Mouse (Mus musculus) T-helper 2 cell (primary cell): ENCODE results near the gene Ryr1.
"Not testable (repeated sequence)": the region's sequence is repeated elsewhere in the genome, so short reads cannot be mapped to it uniquely, and the experiment has no call there.

Experiments used
- in situ Hi-C: fragments of 300-600 bp; cut with MboI, MseI; formaldehyde crosslinking; loops from one replicate; pipeline ENCODE4 v1.15.1; 2025; ENCODE audit warnings: high pct_unique_total_duplicates

The Ryr1 gene

DNA sequence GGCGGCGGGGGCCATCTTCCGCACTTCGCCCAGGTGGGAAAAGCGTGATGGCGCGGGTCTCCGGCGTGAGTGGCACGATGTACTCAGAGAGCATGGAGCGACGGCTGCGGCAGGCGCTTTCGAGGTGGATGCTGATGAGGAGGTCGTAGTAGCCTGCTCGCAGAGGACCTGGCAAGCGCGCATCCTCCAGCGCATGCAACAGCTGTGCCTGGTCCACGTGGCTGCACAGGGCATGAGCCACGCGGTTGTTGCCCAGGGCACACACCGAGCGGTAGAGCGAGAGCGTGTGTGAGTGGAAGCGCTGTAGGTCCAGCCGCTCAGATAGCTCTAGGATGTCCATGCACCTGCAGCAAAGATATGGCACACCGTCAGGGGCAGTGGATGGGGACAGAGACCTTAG lies 39.0 kb downstream of the Ryr1 start:
- in situ Hi-C loops = loop anchor here (5.0 to 25.0 kb wide), 2 partner anchors 34 to 974 kb away; no protein-coding TSS in a partner anchor

DNA sequence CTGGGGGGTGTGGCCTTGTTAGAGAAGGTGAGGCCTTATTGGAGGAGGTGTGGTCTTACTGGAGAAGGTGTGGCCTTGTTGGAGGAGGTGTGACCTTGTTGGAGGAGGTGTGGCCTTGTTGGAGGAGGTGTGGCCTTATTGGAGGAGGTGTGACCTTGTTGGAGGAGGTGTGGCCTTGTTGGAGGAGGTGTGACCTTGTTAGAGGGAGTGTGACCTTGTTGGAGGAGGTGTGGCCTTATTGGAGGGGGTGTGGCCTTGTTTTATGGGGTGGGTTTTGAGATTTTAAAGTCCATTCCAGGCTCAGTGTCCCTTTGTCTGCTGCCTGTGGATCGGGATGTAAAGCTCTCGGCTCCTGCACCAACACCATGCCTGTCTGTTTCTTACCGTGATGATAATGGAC lies 40.6 kb downstream of the Ryr1 start:
- in situ Hi-C loops = loop anchor here (25.0 kb wide), 1 partner anchor 972 kb away; no protein-coding TSS in a partner anchor

DNA sequence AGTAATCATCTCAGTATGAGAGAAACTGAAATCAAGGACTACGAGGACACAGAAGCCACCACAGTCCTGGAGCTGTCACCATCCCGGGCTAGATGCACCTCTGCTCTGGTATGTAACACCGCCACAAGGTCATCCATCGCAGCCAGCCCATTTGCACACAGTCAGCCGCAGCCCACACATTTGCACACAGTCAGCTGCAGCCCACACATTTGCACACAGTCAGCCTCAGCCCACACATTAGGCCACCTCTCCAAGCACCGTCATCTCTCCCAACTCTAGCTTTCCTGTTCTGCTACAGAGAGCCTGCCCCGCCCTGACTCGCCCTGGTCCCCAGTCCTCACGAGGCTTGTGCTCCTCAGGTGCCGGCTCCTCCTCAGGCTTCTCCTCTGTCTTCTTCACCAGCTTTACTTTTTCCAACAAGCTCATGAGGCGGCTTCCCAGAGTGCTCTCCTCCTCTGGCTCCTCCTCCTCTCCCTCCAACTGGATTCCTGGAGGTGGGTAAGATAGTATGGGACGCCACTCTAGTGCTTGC lies 45.5 kb downstream of the Ryr1 start:
- in situ Hi-C loops = loop anchor here (25.0 kb wide), 1 partner anchor 967 kb away; no protein-coding TSS in a partner anchor

GRCm38 (mm10) chr7:29076977-29077376 lies 48.0 kb downstream of the Ryr1 start:
- in situ Hi-C loops = loop anchor here (25.0 kb wide), 1 partner anchor 965 kb away; no protein-coding TSS in a partner anchor

DNA sequence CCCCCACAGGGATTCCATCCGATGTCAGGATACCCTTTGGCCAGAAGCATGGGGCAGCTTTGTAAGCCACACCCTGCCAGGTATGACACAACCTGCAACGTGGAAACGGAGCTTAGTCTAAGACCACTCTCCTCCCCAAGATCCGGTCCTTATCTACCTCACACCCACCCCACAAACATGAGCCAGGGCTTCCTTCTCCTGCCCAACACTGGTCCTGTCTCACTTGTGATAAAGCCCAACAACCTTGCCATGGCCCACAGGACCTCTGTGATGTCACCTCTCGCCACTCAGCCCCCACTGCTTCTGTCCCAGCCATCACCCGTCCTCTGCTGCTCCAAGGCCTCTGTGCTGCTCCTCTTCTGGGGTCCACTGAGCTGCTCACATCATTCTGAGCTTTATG lies 49.8 kb downstream of the Ryr1 start:
- in situ Hi-C loops = loop anchor here (25.0 kb wide), 1 partner anchor 963 kb away; no protein-coding TSS in a partner anchor

DNA sequence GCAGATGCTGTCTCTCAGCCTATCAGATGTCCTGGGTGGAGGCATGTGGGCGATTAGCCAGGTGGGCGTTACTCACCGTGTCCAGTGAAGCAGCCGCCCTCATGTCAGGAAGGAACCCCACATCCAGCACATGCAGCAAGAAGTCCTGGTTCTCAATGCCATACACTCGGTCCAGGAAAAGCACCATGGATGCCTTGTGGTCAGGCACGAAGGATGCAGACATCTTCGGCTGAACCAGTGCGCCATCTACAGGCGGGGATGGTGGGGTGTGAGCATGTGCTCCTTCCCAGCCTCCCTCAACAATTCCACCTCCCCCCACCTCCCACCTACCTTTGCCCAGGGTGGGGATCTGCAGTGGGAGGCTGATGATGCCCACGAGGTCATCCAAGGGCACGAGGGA lies 52.3 kb downstream of the Ryr1 start:
- in situ Hi-C loops = loop anchor here (5.0 kb wide), 1 partner anchor 45 kb away; no protein-coding TSS in a partner anchor

DNA sequence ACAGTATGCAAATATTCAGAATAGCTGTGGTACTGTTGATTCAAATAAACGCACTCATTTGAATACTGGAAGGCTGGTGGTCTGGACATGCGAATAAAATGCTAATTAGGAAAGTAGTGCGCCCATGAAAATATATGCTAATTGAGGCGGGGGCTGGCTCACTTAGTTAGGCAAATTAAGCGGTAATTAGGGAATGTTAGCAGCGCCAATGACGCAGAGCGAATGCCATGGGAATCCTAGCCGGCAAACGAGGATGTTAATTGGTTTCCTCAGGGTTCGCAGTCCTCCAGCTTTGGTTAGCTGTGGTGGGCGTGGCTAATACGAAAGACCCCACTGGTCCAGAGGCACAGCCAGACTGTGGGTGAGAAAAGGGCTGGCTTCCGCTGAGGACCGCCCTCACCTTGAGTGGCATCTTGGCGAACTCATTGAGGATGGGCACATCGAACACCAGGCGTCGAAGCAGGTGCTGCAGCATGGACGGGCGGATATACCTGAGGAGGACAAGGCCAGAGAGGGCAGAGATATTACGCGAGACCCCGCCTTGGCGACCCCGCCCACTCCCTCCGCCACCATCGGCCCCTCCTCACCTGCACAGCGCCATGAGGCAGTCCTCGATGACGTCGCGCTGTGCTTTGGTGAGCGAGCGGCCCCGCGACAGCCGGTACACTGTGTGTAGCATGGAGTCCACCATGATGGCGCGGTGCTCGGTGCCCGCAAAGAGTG lies 53.6 kb downstream of the Ryr1 start:
- in situ Hi-C loops = loop anchor here (5.0 kb wide), 1 partner anchor 46 kb away; no protein-coding TSS in a partner anchor

GRCm38 (mm10) chr7:29070364-29071168 lies 54.4 kb downstream of the Ryr1 start:
- in situ Hi-C loops = loop anchor here (5.0 kb wide), 1 partner anchor 47 kb away; no protein-coding TSS in a partner anchor

DNA sequence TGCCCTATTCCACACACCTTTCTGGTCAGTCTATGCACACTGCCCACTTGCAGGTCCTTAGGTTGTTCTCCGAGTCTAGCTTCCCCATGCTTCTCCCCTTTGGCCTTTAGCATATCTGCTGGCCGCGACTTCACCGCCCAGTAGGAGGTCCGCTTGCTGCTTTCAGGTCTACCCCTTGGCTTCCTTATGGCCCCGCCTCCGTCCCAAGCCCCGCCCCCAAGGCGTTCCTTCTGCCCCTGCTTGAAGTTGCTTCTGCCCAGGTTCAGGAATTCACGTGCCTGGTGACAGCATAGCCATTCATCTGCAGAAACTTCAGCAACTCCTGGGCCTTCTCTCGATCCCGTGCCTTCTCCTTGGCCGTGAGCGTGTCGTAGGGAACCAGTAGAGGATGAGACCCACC lies 57.2 kb downstream of the Ryr1 start:
- in situ Hi-C loops = no loop called here

- in situ Hi-C loops = not testable (repeated sequence)
Observed at GRCm38 (mm10) chr7:29063476-29063875, 61.5 kb downstream of the Ryr1 start.

- in situ Hi-C loops = no loop called here
Observed at GRCm38 (mm10) chr7:29061522-29062037, 63.4 kb downstream of the Ryr1 start.

DNA sequence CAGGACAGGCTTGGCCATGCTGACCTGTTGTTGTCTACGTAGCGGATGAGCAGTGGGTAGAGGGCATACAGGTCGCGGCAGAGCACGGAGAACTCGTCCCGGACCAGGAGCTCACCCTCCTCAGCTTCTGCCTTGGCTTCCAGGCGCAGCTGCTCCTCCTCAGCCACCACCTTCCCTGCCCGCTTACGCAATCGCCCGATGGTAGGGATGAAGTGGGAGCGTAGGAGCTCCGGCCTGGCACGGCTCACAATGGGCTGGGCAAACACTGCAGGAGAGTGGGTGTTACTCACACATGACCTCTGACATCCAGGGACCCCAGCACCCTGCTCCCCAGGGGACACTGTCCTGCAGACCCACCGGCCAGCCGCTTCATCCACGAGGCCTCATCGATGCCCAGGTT lies 65.5 kb downstream of the Ryr1 start:
- in situ Hi-C loops = no loop called here

GRCm38 (mm10) chr7:29052821-29053220 lies 72.2 kb downstream of the Ryr1 start:
- in situ Hi-C loops = loop anchor here (5.0 kb wide), 1 partner anchor 34 kb away; no protein-coding TSS in a partner anchor

DNA sequence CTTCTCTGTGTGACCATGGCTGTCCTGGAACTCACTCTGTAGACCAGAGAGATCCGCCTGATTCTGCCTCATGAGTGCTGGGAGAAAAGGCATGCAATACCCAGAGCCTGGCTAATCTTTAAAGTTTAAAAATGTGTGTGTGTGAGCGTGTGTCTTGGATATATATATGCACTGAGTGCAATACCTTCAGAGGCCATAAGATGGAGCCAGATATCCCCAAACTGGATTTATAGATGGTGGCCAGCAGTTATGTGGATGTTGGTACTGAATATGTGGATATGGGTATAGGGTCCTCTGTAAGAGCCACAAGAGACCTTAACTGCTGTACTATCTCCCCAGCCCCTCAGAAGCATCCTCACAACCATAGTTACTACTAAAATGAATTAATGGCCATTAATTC lies 74.2 kb downstream of the Ryr1 start:
- in situ Hi-C loops = loop anchor here (5.0 kb wide), 1 partner anchor 37 kb away; no protein-coding TSS in a partner anchor

- in situ Hi-C loops = no loop called here
Observed at GRCm38 (mm10) chr7:29048615-29049014, 76.4 kb downstream of the Ryr1 start.

DNA sequence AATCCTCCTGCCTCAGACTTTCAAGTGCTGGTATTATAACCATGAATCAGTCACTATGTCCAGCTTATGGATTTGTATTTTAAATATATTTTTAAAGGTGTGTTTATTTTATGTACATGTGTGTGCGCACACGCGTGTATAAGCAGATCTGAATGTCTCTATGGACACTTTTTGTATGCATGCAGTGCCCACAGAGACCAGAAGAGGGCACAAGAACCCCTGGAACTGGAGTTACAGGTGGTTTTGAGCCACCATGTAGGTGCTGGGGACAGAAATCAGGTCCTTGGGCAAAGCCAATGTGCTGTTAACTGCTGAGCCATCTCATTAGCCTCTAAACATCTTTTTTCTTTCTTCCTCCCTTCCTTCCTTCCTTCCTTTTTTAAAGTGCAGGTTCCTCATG lies 76.9 kb downstream of the Ryr1 start:
- in situ Hi-C loops = no loop called here

- in situ Hi-C loops = no loop called here
Observed at GRCm38 (mm10) chr7:29046533-29046932, 78.4 kb downstream of the Ryr1 start.

DNA sequence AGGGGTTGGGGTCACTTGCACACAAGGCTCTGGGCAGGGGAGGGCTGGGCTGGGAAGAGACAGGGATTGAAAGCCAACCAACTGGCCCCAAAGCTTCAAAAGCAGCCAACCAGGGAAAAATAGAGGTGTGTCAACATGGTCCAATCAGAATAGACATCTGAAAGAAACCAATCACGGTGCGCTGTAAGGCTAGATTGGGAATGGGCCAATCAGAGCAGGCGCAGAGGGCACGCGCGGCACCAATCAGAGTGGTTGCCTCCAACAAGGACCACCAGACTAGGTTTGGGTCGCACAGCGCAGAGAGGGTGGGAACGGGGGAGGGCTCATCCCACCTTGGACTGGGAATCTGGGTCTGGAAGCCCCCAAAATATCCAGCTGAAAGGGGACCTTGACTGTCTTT lies 80.7 kb downstream of the Ryr1 start:
- in situ Hi-C loops = no loop called here

DNA sequence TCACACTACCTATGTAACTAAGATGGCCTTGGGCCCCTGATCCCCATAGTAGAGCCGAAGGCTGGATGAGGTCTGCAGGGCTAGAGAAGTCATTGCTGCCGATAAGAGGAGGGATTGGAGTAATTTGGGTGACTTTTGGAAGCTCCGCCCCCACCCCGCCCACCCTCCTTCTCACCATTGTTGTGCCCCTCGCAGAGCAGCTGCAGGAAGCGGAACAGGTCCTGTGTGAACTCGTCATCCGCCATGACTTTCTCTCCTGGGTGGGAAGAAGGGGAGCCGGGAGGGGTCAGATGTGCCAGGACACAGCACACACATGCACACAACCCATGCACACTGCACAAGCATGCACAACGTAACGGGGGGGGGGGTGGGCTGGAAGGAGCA lies 81.3 kb downstream of the Ryr1 start:
- in situ Hi-C loops = no loop called here

GRCm38 (mm10) chr7:29043016-29043673 lies 81.8 kb downstream of the Ryr1 start:
- in situ Hi-C loops = no loop called here

DNA sequence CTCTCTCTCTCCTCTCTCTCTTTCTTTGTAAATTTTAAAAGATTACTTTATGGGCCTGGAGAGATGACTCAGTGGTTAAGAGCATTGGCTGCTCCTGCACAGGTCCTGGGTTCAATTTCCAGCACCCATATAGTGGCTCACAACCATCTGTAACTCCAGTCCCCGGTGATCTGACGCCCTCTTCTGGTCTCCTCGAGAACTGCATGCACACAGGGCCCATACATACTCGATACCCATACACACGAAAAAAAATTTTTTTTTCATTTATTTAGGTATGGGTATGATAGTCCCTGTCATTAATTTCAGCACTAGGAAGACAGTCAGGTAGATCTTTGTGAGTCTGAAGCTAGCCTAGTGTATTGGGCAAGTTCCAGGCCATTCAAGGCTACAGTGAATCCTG lies 83.8 kb downstream of the Ryr1 start:
- in situ Hi-C loops = no loop called here
